Mouse (Mus musculus) stomach, postnatal 0 days (tissue): ENCODE results near the gene Asic3. TPM values are rescaled to one million over a fixed set of nuclear protein-coding genes. Genes with fewer than 3 reads are reported as not detected.
A peak's percentile ranks its signal among the peaks of the same experiment; 100 is the strongest.

Experiments used
- ATAC-seq: fragments of 200-750 bp; cut with Nextera tagmentation; 2 replicates; pipeline ENCODE4 v1.8.0; 2017; ENCODE audit not compliant: low FRiP score, low TSS enrichment
- DNase-seq: peaks from one replicate; pipeline ENCODE4 v3.0.0-alpha.2; 2016; ENCODE audit warnings: low spot score
- H3K27ac ChIP-seq: fragments of 300-500 bp; sonication (generic); replicated peaks from 2 replicates; pipeline ENCODE4 v1.5.1; 2014; ENCODE audit warnings: mild to moderate bottlenecking, control low read depth
- H3K27me3 ChIP-seq: fragments of 300-500 bp; sonication (generic); 2 replicates; pipeline ENCODE4 v1.6.1; 2014; ENCODE audit warnings: low read length; ENCODE audit not compliant: control insufficient read depth, insufficient read depth
- H3K36me3 ChIP-seq: fragments of 300-500 bp; sonication (generic); 2 replicates; pipeline ENCODE4 v1.6.1; 2014; ENCODE audit warnings: low read length, mixed read lengths; ENCODE audit not compliant: control insufficient read depth, insufficient read depth
- H3K4me1 ChIP-seq: fragments of 300-500 bp; sonication (generic); replicated peaks from 2 replicates; pipeline ENCODE4 v1.6.1; 2014; ENCODE audit warnings: antibody characterized with exemption; ENCODE audit not compliant: control insufficient read depth, insufficient read depth
- H3K4me2 ChIP-seq: fragments of 300-500 bp; sonication (generic); replicated peaks from 2 replicates; pipeline ENCODE4 v1.6.1; 2014; ENCODE audit warnings: low read depth, mild to moderate bottlenecking, control low read depth, moderate library complexity
- H3K4me3 ChIP-seq: fragments of 300-500 bp; sonication (generic); 2 replicates; pipeline ENCODE4 v1.5.1; 2014; ENCODE audit warnings: low read depth, low read length, control low read depth
- H3K9ac ChIP-seq: fragments of 300-500 bp; sonication (generic); 2 replicates; pipeline ENCODE4 v1.6.1; 2014; ENCODE audit warnings: mild to moderate bottlenecking, low read length, control low read depth, mixed read lengths
- H3K9me3 ChIP-seq: fragments of 300-500 bp; sonication (generic); 2 replicates; pipeline ENCODE4 v1.6.1; 2016; ENCODE audit warnings: low read length; ENCODE audit not compliant: control insufficient read depth
- CTCF ChIP-seq: IDR thresholded peaks from 2 replicates; pipeline ENCODE4 v1.5.1; 2016; ENCODE audit warnings: antibody characterized with exemption, low read depth, mild to moderate bottlenecking, moderate library complexity
- EP300 ChIP-seq: optimal IDR thresholded peaks from 2 replicates; pipeline ENCODE3; 2016; ENCODE audit warnings: antibody characterized with exemption
- WGBS: fragments of 180-500 bp; shearing (Covaris S2); extraction: QIAGEN DNeasy Blood & Tissue Kit; methylation state at CpG from one replicate; pipeline ENCODE4 v1.1.7; 2014; 5-methylcytosine and 5-hydroxymethylcytosine counted together
- polyA plus RNA-seq: library from polyadenylated mRNA; unstranded; fragments of >200 nt; fragmentation: Nextera tagmentation; extraction: Ambion mirVana; gene quantifications from 2 replicates; pipeline ENCODE4 v1.2.1, GENCODE M21; 2015

Gene Asic3
- polyA plus RNA-seq, 1 experiment from 2014 or later, result not detected

GRCm38 (mm10) chr5:24426037-24426432 lies 12.8 kb downstream of the Asic3 start:
- DNase-seq, result peak; percentile 50
- Histone ChIP-seq H3K9ac (peak overlapping the region; percentile 76), H3K4me1 (no peaks in the 10 kb centered on the region; the same call in none of the 2 replicates), H3K9me3 (no peaks in the 10 kb centered on the region), H3K27me3 (no peaks in the 10 kb centered on the region), H3K4me2 (peak overlapping the region; percentile 88), H3K36me3 (peaks cover 16% of the 10 kb centered on the region), H3K27ac (peak overlapping the region; percentile 94), H3K4me3 (peak overlapping the region; percentile 68)
- WGBS, result 0% methylated on average over 10 of the region's 10 CpGs
- TF ChIP-seq EP300, result no peak
- no peak for ATAC-seq

- ATAC-seq, result no peak
- H3K27ac ChIP-seq, result peak overlapping the region; percentile 94
- H3K4me3 ChIP-seq, result peak overlapping the region; percentile 68
- H3K9me3 ChIP-seq, result no peaks in the 10 kb centered on the region
- peak; percentile 58 for DNase-seq
- 17% methylated on average over 9 of the region's 9 CpGs for WGBS
- H3K4me1 ChIP-seq, result no peaks in the 10 kb centered on the region; the same call in none of the 2 replicates
- H3K27me3 ChIP-seq, result no peaks in the 10 kb centered on the region
- H3K4me2 ChIP-seq, result peak overlapping the region; percentile 88
- H3K9ac ChIP-seq, result peak overlapping the region; percentile 76
- TF ChIP-seq EP300 (no peak), CTCF (no peak)
- peaks cover 20% of the 10 kb centered on the region for H3K36me3 ChIP-seq
Observed at GRCm38 (mm10) chr5:24426556-24427284, 13.5 kb downstream of the Asic3 start.

- H3K9ac ChIP-seq, result 0 out of 2 replicates have a peak overlapping the region, but pooled peaks have one; percentile 76
- 28% methylated on average over 12 of the region's 12 CpGs for WGBS
- peak; percentile 51 for DNase-seq
Observed at GRCm38 (mm10) chr5:24427285-24427633, 14.1 kb downstream of the Asic3 start.

GRCm38 (mm10) chr5:24427981-24428402 lies 14.8 kb downstream of the Asic3 start:
- peak overlapping the region; percentile 30 for H3K4me3 ChIP-seq
- H3K9me3 ChIP-seq, result no peaks in the 10 kb centered on the region
- peaks cover 31% of the 10 kb centered on the region for H3K36me3 ChIP-seq
- TF ChIP-seq EP300 (no peak), CTCF (no peak)
- peak overlapping the region; percentile 88 for H3K4me2 ChIP-seq
- ATAC-seq (peak; percentile 56), DNase-seq (peak; percentile 94)
- H3K27me3 ChIP-seq, result no peaks in the 10 kb centered on the region
- H3K4me1 ChIP-seq, result no peaks in the 10 kb centered on the region; the same call in none of the 2 replicates
- peak overlapping the region; percentile 79 for H3K27ac ChIP-seq
- 18% methylated on average over 14 of the region's 15 CpGs for WGBS
- peak overlapping the region; percentile 38 for H3K9ac ChIP-seq

More at GRCm38 (mm10) chr5:24427285-24427633, 14.1 kb downstream of the Asic3 start:
- ATAC-seq, result no peak
- no peaks in the 10 kb centered on the region for H3K9me3 ChIP-seq
- H3K27ac ChIP-seq, result peak overlapping the region; percentile 94
- H3K36me3 ChIP-seq, result peaks cover 25% of the 10 kb centered on the region
- peak overlapping the region; percentile 88 for H3K4me2 ChIP-seq
- H3K27me3 ChIP-seq, result no peaks in the 10 kb centered on the region
- H3K4me1 ChIP-seq, result no peaks in the 10 kb centered on the region; the same call in none of the 2 replicates
- TF ChIP-seq CTCF (0 out of 2 replicates have a peak, but pooled peaks have one; percentile 9), EP300 (no peak)
- H3K4me3 ChIP-seq, result no peak overlapping the region; the same call in 1 of the 2 replicates

GRCm38 (mm10) chr5:24428596-24428995 lies 15.4 kb downstream of the Asic3 start:
- no peaks in the 10 kb centered on the region for H3K9me3 ChIP-seq
- peak overlapping the region; percentile 55 for H3K4me2 ChIP-seq
- no peaks in the 10 kb centered on the region for H3K27me3 ChIP-seq
- peak overlapping the region; percentile 79; the same call in 1 of the 2 replicates for H3K27ac ChIP-seq
- no peak for ATAC-seq
- H3K36me3 ChIP-seq, result peaks cover 35% of the 10 kb centered on the region
- DNase-seq, result peak; percentile 79
- TF ChIP-seq CTCF (no peak), EP300 (no peak)
- 22% methylated on average over 9 of the region's 9 CpGs for WGBS
- H3K4me1 ChIP-seq, result no peaks in the 10 kb centered on the region; the same call in none of the 2 replicates
- peak overlapping the region; percentile 38 for H3K9ac ChIP-seq
- H3K4me3 ChIP-seq, result peak overlapping the region; percentile 30

GRCm38 (mm10) chr5:24433993-24434392 lies 20.8 kb downstream of the Asic3 start:
- ATAC-seq (no peak), DNase-seq (no peak)
- Histone ChIP-seq H3K4me2 (no peak overlapping the region), H3K4me1 (no peaks in the 10 kb centered on the region), H3K36me3 (peaks cover 52% of the 10 kb centered on the region), H3K9ac (no peak overlapping the region), H3K9me3 (no peaks in the 10 kb centered on the region), H3K4me3 (no peak overlapping the region), H3K27me3 (no peaks in the 10 kb centered on the region), H3K27ac (no peak overlapping the region)
- WGBS, result 90% methylated on average over 8 of the region's 8 CpGs
- no peak for TF ChIP-seq EP300
